Mouse (Mus musculus): Measurements from ENCODE around the gene Tcf19. TPM values are rescaled to one million over a fixed set of nuclear protein-coding genes. Genes with fewer than 3 reads are reported as not detected.

Tcf19 gene
- polyA plus RNA-seq, 1 experiment from 2014 or later = 35.5 TPM

DNA sequence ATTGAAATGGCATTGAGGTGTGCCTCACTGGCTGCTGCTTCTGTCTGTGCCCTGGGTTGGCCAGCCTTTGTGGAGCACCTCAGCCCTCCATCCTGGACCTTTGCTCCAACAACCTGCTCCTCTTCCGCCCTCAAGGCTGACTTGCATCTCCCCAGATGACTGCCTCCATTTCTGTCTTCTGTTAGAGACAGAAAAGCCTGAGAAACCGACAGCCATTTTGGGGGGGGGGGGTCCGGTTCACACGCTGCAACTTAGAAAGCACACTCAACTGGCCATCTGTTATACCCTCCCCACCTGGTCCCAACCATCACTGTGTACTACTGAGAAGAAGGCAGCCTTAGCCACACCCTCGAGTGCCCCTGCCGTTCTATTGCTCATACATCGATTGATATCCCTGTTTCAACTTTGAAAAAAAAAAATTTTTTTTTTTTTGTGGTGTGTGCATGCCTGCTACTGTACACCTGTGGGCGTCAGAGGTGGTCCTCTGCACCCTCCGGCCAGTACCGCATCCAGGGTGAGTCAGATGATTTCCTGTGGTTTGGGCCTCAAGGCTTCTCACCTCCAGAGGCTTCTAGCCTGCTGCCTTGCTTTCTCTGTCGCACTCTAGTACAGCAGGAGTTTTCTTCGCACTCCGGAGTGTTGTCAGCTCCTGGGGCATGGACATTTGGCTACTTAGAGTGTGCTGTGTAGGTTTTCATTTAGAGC, 8.9 kb downstream of the Tcf19 start:
- H3K9me3 ChIP-seq (replicated peaks; ENCODE audit: low read length) = no peaks in the 10 kb centered on the region
- no peak for ATAC-seq (replicated peaks; ENCODE audit: low FRiP score, low read depth)
- no peaks in the 10 kb centered on the region for H3K36me3 ChIP-seq (ENCODE audit: insufficient read depth, low read length)
- H3K27me3 ChIP-seq (ENCODE audit: insufficient read depth, low read length) = 0 out of 2 replicates have a peak, but pooled peaks cover 6% of the 10 kb centered on the region
- no peak for DNase-seq (ENCODE audit: low spot score)
- WGBS = 32% methylated on average over 13 of the region's 13 CpGs
- no peaks in the 10 kb centered on the region for H3K4me1 ChIP-seq (replicated peaks; ENCODE audit: insufficient read depth, low read length)
- no peak overlapping the region for H3K4me2 ChIP-seq (ENCODE audit: low read length)
- no peak overlapping the region for H3K4me3 ChIP-seq (replicated peaks; ENCODE audit: low read depth, low read length)
- H3K9ac ChIP-seq (ENCODE audit: low read depth, low read length) = no peak overlapping the region
- TF ChIP-seq CTCF (IDR thresholded peaks at IDR 0.05; ENCODE audit: low read depth) = no peak
- H3K27ac ChIP-seq = no peak overlapping the region

DNA sequence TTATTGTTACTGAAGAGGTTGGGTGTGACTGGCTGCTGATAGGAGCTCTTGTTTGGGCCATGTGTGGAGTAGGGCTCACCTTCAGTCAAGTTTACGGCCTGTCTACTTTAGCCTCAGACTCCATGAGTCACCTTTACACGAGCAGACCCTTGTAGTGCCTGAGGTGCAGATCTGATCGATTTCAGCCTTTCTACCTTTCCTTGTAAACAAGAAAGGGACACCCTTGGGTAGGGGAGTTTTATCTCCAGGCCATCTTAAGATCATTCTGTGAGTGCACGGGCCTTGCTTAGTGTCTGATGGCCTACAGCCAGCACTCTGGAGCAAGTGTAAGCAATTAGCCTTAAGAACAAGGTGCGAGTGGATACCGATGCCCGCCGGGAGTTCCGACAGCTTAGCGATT, 9.7 kb downstream of the Tcf19 start:
- Histone ChIP-seq H3K9me3 (replicated peaks; ENCODE audit: low read length) (no peaks in the 10 kb centered on the region), H3K36me3 (ENCODE audit: insufficient read depth, low read length) (no peaks in the 10 kb centered on the region), H3K9ac (ENCODE audit: low read depth, low read length) (no peak overlapping the region), H3K27ac (no peak overlapping the region), H3K4me1 (replicated peaks; ENCODE audit: insufficient read depth, low read length) (no peaks in the 10 kb centered on the region), H3K27me3 (ENCODE audit: insufficient read depth, low read length) (0 out of 2 replicates have a peak, but pooled peaks cover 6% of the 10 kb centered on the region), H3K4me2 (ENCODE audit: low read length) (no peak overlapping the region), H3K4me3 (replicated peaks; ENCODE audit: low read depth, low read length) (no peak overlapping the region)
- TF ChIP-seq CTCF (IDR thresholded peaks at IDR 0.05; ENCODE audit: low read depth) = no peak
- DNase-seq (ENCODE audit: low spot score) (no peak), ATAC-seq (replicated peaks; ENCODE audit: low FRiP score, low read depth) (no peak)
- 25% methylated on average over 10 of the region's 10 CpGs for WGBS

DNA sequence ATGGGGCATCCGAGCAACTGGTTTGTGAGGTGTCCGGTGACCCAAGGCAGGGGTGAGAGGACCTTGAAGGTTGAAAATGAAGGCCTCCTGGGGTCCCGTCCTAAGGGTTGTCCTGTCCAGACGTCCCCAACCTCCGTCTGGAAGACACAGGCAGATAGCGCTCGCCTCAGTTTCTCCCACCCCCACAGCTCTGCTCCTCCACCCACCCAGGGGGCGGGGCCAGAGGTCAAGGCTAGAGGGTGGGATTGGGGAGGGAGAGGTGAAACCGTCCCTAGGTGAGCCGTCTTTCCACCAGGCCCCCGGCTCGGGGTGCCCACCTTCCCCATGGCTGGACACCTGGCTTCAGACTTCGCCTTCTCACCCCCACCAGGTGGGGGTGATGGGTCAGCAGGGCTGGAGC, 10.8 kb downstream of the Tcf19 start, which contains the start of gene Pou5f1:
Gene Pou5f1 (plus strand): TSS at position 243 of the 400 bp plus-strand sequence.
- no peak for ATAC-seq (replicated peaks; ENCODE audit: low FRiP score, low read depth)
- no peak within 1 kb of the TSS for H3K27ac ChIP-seq
- no peak within 1 kb of the TSS for H3K4me2 ChIP-seq (ENCODE audit: low read length)
- WGBS = 59% methylated on average over 12 of the region's 13 CpGs
- no peak within 1 kb of the TSS for H3K4me3 ChIP-seq (replicated peaks; ENCODE audit: low read depth, low read length)
- H3K27me3 ChIP-seq (ENCODE audit: insufficient read depth, low read length) = 0 out of 2 replicates have a peak, but pooled peaks cover 6% of the 10 kb centered on the region
- H3K36me3 ChIP-seq (ENCODE audit: insufficient read depth, low read length) = no peaks in the 10 kb centered on the region
- no peak for TF ChIP-seq CTCF (IDR thresholded peaks at IDR 0.05; ENCODE audit: low read depth)
- H3K4me1 ChIP-seq (replicated peaks; ENCODE audit: insufficient read depth, low read length) = no peaks in the 10 kb centered on the region
- no peaks in the 10 kb centered on the region for H3K9me3 ChIP-seq (replicated peaks; ENCODE audit: low read length)
- no peak for DNase-seq (ENCODE audit: low spot score)
- H3K9ac ChIP-seq (ENCODE audit: low read depth, low read length) = no peak within 1 kb of the TSS

DNA sequence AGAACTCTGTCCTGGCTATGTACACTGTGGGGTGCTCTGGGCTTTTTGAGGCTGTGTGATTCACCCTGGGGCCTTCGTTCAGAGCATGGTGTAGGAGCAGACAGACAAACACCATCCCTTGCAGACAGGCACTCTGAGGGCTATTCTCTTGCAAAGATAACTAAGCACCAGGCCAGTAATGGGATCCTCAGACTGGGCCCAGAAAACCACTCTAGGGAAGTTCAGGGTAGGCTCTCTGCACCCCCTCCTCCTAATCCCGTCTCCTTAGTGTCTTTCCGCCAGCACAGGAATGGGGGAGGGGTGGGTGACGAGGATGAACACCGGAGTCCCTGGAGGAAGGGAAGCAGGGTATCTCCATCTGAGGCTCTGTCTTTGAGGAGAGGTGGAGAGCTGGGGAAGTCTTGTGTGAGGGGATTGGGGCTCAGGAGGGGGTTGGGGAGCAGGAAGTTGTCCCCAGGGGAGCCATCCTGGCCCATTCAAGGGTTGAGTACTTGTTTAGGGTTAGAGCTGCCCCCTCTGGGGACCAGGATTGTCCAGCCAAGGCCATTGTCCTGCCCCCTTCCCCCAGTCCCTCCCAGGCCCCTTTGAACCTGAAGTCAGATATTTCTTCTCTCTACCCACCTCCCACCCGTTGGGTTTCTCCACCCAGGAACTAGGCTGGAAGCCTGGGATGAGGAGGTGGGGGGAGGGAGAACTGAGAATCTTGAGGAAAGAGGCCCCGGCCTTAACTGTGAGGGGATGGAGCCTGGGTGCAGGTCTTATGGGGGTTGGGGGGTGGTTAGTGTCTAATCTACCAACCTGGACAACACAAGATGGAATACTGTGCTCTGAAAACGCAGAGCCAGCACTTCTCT, 11.8 kb downstream of the Tcf19 start:
- H3K27me3 ChIP-seq (ENCODE audit: insufficient read depth, low read length) = 0 out of 2 replicates have a peak, but pooled peaks cover 6% of the 10 kb centered on the region
- DNase-seq (ENCODE audit: low spot score) (no peak), ATAC-seq (replicated peaks; ENCODE audit: low FRiP score, low read depth) (no peak)
- H3K4me1 ChIP-seq (replicated peaks; ENCODE audit: insufficient read depth, low read length) = no peaks in the 10 kb centered on the region
- TF ChIP-seq CTCF (IDR thresholded peaks at IDR 0.05; ENCODE audit: low read depth) = no peak
- H3K4me3 ChIP-seq (replicated peaks; ENCODE audit: low read depth, low read length) = no peak overlapping the region
- H3K9me3 ChIP-seq (replicated peaks; ENCODE audit: low read length) = no peaks in the 10 kb centered on the region
- no peak overlapping the region for H3K9ac ChIP-seq (ENCODE audit: low read depth, low read length)
- H3K36me3 ChIP-seq (ENCODE audit: insufficient read depth, low read length) = no peaks in the 10 kb centered on the region
- no peak overlapping the region for H3K27ac ChIP-seq
- 37% methylated on average over 8 of the region's 8 CpGs for WGBS
- H3K4me2 ChIP-seq (ENCODE audit: low read length) = no peak overlapping the region

DNA sequence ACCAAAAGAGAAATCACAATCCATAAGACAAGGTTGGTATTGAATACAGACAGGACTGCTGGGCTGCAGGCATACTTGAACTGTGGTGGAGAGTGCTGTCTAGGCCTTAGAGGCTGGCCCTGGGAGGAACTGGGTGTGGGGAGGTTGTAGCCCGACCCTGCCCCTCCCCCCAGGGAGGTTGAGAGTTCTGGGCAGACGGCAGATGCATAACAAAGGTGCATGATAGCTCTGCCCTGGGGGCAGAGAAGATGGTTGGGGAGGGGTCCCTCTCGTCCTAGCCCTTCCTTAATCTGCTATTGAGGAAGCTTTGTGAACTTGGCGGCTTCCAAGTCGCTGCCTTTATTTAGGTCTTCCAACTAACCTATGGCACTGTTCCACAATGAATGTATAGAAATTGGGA, 12.8 kb downstream of the Tcf19 start:
- no peaks in the 10 kb centered on the region for H3K9me3 ChIP-seq (replicated peaks; ENCODE audit: low read length)
- ATAC-seq (replicated peaks; ENCODE audit: low FRiP score, low read depth) (no peak), DNase-seq (ENCODE audit: low spot score) (no peak)
- H3K27me3 ChIP-seq (ENCODE audit: insufficient read depth, low read length) = 0 out of 2 replicates have a peak, but pooled peaks cover 6% of the 10 kb centered on the region
- no peaks in the 10 kb centered on the region for H3K4me1 ChIP-seq (replicated peaks; ENCODE audit: insufficient read depth, low read length)
- 44% methylated on average over 5 of the region's 5 CpGs for WGBS
- no peak for TF ChIP-seq CTCF (IDR thresholded peaks at IDR 0.05; ENCODE audit: low read depth)
- no peak overlapping the region for H3K4me3 ChIP-seq (replicated peaks; ENCODE audit: low read depth, low read length)
- H3K4me2 ChIP-seq (ENCODE audit: low read length) = no peak overlapping the region
- no peak overlapping the region for H3K27ac ChIP-seq
- H3K36me3 ChIP-seq (ENCODE audit: insufficient read depth, low read length) = no peaks in the 10 kb centered on the region
- H3K9ac ChIP-seq (ENCODE audit: low read depth, low read length) = no peak overlapping the region

DNA sequence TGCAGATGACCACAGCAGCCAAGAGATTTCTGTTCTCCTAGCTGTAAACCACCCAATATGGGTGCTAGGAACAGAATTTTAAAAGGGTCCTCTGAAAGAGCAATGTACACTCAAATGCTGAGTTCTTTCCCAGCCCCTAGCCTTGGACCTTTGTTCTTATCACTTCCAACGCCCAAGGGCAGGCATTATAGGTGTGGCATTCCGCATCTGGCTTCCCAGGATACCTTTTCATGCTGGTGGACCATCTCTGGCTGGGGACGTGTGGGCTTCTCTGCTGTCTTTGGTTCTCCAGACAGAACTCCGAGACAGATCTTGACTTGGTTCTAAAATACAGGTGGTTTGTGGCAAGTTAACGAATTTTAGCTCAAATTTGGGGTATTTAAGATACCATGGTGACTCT, 13.9 kb downstream of the Tcf19 start:
- Histone ChIP-seq H3K4me3 (replicated peaks; ENCODE audit: low read depth, low read length) (no peak overlapping the region), H3K9ac (ENCODE audit: low read depth, low read length) (no peak overlapping the region), H3K4me2 (ENCODE audit: low read length) (no peak overlapping the region), H3K9me3 (replicated peaks; ENCODE audit: low read length) (no peaks in the 10 kb centered on the region), H3K4me1 (replicated peaks; ENCODE audit: insufficient read depth, low read length) (no peaks in the 10 kb centered on the region), H3K27me3 (ENCODE audit: insufficient read depth, low read length) (0 out of 2 replicates have a peak, but pooled peaks cover 6% of the 10 kb centered on the region), H3K36me3 (ENCODE audit: insufficient read depth, low read length) (no peaks in the 10 kb centered on the region), H3K27ac (no peak overlapping the region)
- TF ChIP-seq CTCF (IDR thresholded peaks at IDR 0.05; ENCODE audit: low read depth) = no peak
- ATAC-seq (replicated peaks; ENCODE audit: low FRiP score, low read depth) = no peak
- 66% methylated on average over 5 of the region's 5 CpGs for WGBS
- no peak for DNase-seq (ENCODE audit: low spot score)

All from kidney, postnatal 0 days (tissue).